Mouse (Mus musculus) macrophage (primary cell): ENCODE results near the gene Mecr. TPM values are rescaled to one million over a fixed set of nuclear protein-coding genes. Genes with fewer than 3 reads are reported as not detected.
"Not testable (repeated sequence)": the region's sequence is repeated elsewhere in the genome, so short reads cannot be mapped to it uniquely, and the experiment has no call there.

Experiments used
- H3K27ac ChIP-seq: fragments of 350-480 bp; formaldehyde crosslinking; 2 replicates; pipeline ENCODE4 v1.9.0; 2021
- H3K36me3 ChIP-seq: fragments of 350-480 bp; formaldehyde crosslinking; 2 replicates; pipeline ENCODE4 v1.9.0; 2021; ENCODE audit errors: inconsistent target
- H3K4me3 ChIP-seq: fragments of 350-480 bp; formaldehyde crosslinking; 2 replicates; pipeline ENCODE4 v1.9.0; 2021; ENCODE audit errors: inconsistent target
- H3K79me2 ChIP-seq: fragments of 350-480 bp; formaldehyde crosslinking; 2 replicates; pipeline ENCODE4 v1.9.0; 2021; ENCODE audit errors: inconsistent target
- WGBS: methylation state at CpG from one replicate; pipeline ENCODE4 v1.1.7; 2026; ENCODE audit warnings: inconsistent platforms; ENCODE audit not compliant: missing documents; 5-methylcytosine and 5-hydroxymethylcytosine counted together
- polyA plus RNA-seq: library from polyadenylated mRNA; stranded (reverse); fragments of 250-400 nt; gene quantifications from 3 replicates; pipeline ENCODE4 v1.2.4, GENCODE M21; 2018; ENCODE audit warnings: inconsistent platforms
- total RNA-seq, 78 experiments: library from RNA; depleted of rRNA; stranded (reverse); fragments of 250-400 nt; gene quantifications; 1 replicate in 9 of 78; 2 replicates in 24 of 78; 3 replicates in 43 of 78; 4 replicates in 2 of 78; pipeline ENCODE4 v1.2.4; 2018; ENCODE audit warnings: inconsistent platforms in 56 of 78

Mecr gene
- 100 to 1,000 TPM in 1 of 26 experiments, 10 to 100 TPM in 25; 36.8 to 104 (median 63.8) TPM for total RNA-seq (2018; cell fraction: chromatin; rRNA removed)
- 10 to 100 TPM; 10.4 to 18.8 (median 14.9) TPM for total RNA-seq (2018; cell fraction: cytosol; rRNA removed)
- total RNA-seq (2018; cell fraction: nucleus; rRNA removed), result 10 to 100 TPM; 15.8 to 66.3 (median 31.2) TPM
- 15.9 to 28.8 TPM (median 17.5 TPM) in 3 replicates for polyA plus RNA-seq

DNA sequence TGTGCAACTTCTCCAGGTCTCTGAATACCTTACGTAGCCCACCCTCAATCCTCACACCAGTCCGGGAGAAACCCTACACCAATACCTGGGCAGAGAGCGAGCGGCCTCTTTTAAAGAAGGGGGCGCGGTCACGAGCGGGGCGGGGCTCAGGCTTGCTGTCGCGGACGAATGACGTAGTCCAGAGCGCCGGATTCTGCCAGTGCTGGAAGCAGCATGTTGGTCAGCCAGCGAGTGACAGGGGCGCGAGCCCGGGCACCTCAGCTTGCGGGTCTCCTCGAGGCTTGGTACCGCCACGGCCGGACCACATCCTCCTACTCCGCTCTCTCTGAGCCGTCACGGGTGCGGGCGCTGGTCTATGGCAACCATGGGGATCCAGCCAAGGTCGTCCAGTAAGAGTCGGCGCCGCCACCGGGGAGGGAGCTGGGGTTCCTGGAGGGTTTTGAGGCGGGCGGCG, at the start of gene Mecr:
TSS of gene Mecr (plus strand) at position 181 of the 454 bp plus-strand sequence.
- H3K36me3 ChIP-seq, result no peaks in the 10 kb centered on the region
- H3K27ac ChIP-seq, result no peak within 1 kb of the TSS
- H3K4me3 ChIP-seq, result peak within 1 kb of the TSS; percentile 62
- peaks cover 15% of the 10 kb centered on the region; the same call in 1 of the 2 replicates for H3K79me2 ChIP-seq
- WGBS, result 0% methylated on average over 36 of the region's 37 CpGs

DNA sequence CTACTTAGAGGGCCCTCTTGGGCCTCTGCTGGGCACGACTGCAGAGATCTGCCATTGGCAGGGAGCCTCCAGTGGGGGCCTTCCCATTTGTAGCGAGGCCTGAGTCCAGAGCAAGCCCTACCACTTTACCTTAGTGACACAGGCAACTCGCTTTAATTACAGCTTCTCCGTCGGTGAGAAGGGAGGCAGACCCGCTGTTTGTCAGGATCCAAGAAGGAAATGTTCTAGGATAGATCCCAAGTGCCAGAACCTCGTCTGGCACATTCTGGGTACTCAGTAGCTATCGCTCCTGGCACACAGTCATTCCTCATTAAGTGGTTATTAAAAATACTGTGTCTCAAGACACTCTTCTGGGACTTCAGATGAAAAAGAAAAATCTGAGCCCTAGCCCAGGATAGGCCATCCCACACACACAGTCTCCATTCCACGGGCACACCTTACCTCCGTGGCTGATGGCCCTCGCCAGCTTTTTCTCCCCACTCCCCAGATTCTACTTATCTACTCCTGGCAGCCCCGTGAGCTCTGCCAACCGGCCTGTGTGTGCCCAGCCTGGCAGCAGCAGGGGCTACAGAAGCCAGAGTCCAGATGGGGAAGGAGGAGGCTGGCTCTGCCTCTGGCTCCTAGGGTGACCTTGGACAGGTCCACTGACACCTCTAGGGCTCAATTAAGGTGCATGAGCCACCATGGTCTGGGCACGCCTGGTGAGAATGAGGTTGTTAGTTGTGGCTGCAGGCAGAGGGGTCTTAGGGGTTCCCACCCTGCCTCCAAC, 46.8 kb upstream of the Mecr start:
- WGBS, result 83% methylated on average over 14 of the region's 14 CpGs
- Histone ChIP-seq H3K27ac (no peak overlapping the region), H3K79me2 (no peaks in the 10 kb centered on the region), H3K4me3 (no peak overlapping the region), H3K36me3 (no peaks in the 10 kb centered on the region)

- H3K27ac ChIP-seq, result no peak overlapping the region
- no peak overlapping the region for H3K4me3 ChIP-seq
- WGBS, result 93% methylated on average over 4 of the region's 7 CpGs
- no peaks in the 10 kb centered on the region for H3K36me3 ChIP-seq
- no peaks in the 10 kb centered on the region for H3K79me2 ChIP-seq
Measured at GRCm38 (mm10) chr4:131797483-131797882, 45.8 kb upstream of the Mecr start.

DNA sequence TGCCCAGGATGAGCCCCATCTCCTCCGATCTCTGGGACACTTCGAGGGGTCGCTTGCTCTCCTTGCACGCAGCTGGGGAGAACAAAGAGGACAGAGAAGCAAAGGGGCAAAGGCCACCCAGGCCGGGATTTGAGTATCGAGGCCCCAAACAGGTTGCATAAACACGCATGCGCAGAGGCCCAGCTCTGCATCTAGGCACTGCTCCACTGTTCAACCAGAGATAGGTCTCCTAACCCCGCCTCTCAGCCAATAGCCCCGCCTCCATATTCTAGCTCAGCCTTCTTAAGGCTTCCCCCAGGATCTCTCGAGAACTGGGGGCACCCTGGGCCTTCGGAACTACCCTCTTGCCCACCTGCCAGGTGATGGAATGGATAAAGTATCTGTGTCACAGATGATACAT, 45.4 kb upstream of the Mecr start:
- H3K27ac ChIP-seq, result no peak overlapping the region
- 88% methylated on average over 12 of the region's 12 CpGs for WGBS
- H3K4me3 ChIP-seq, result no peak overlapping the region
- no peaks in the 10 kb centered on the region for H3K79me2 ChIP-seq
- H3K36me3 ChIP-seq, result no peaks in the 10 kb centered on the region

- WGBS, result 100% methylated on average over 3 of the region's 4 CpGs
- Histone ChIP-seq H3K27ac (no peak overlapping the region), H3K36me3 (no peaks in the 10 kb centered on the region), H3K79me2 (no peaks in the 10 kb centered on the region), H3K4me3 (no peak overlapping the region)
Measured at GRCm38 (mm10) chr4:131798968-131799367, 44.3 kb upstream of the Mecr start.

- Histone ChIP-seq H3K36me3 (no peaks in the 10 kb centered on the region), H3K4me3 (no peak overlapping the region), H3K79me2 (no peaks in the 10 kb centered on the region), H3K27ac (no peak overlapping the region)
- whole genome bisulfite sequencing, result 88% methylated on average over 9 of the region's 9 CpGs
Measured at GRCm38 (mm10) chr4:131803846-131804245, 39.4 kb upstream of the Mecr start.

GRCm38 (mm10) chr4:131804732-131805131, 38.5 kb upstream of the Mecr start:
- not testable (repeated sequence) for H3K79me2 ChIP-seq, H3K4me3 ChIP-seq, H3K36me3 ChIP-seq, H3K27ac ChIP-seq
- WGBS, result 93% methylated on average over 4 of the region's 6 CpGs

DNA sequence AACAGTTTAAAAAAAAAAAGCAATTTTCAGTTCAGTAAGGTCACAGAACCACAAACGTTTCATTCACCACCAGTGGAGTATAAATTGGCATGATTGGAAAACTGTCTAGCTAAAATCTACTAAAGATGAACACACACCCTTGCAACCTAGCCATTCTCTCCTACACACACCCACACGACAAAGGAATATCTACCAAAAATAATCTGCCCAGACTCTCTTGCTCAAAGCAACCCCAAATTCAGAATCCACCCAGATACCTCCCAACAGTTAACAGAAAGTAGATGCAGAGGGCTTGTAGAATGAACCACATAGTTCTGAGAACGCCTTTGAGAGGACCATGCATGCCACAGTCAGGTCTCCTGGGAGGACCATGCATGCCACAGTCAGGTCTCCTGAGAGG, 38.0 kb upstream of the Mecr start:
- H3K4me3 ChIP-seq, result no peak overlapping the region
- 74% methylated on average over 3 of the region's 3 CpGs for WGBS

GRCm38 (mm10) chr4:131812458-131812857, 30.8 kb upstream of the Mecr start:
- H3K4me3 ChIP-seq, result no peak overlapping the region
- WGBS, result 95% methylated on average over 11 of the region's 11 CpGs
- no peaks in the 10 kb centered on the region for H3K36me3 ChIP-seq
- H3K79me2 ChIP-seq, result no peaks in the 10 kb centered on the region
- H3K27ac ChIP-seq, result no peak overlapping the region

More for the DNA sequence above, 38.0 kb upstream of the Mecr start:
- Histone ChIP-seq H3K27ac (no peak overlapping the region), H3K79me2 (no peaks in the 10 kb centered on the region), H3K36me3 (no peaks in the 10 kb centered on the region)

DNA sequence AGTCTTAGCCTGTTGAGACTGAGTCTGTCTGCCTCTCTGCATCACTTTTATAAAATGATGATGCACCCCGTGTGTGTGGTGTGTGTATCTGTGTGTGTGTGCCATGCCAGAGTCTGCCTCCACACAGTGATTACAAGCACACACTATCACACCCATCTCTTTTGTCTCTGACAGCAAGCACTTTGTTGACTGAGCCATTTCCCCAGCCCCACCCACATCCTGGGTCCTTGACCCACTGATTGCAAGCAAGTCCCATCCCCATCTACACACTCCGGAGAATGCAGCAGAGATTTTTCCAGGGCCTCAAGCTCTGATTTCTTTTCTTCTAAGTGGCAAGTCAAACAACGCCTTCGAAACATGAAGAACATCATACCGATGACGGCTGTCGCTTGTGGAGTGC, 29.5 kb upstream of the Mecr start:
- WGBS, result 97% methylated on average over 7 of the region's 7 CpGs
- no peak overlapping the region for H3K27ac ChIP-seq
- no peaks in the 10 kb centered on the region for H3K79me2 ChIP-seq
- no peaks in the 10 kb centered on the region for H3K36me3 ChIP-seq
- no peak overlapping the region for H3K4me3 ChIP-seq

- Histone ChIP-seq H3K4me3 (no peak overlapping the region), H3K36me3 (no peaks in the 10 kb centered on the region), H3K79me2 (no peaks in the 10 kb centered on the region), H3K27ac (no peak overlapping the region)
- 90% methylated on average over 10 of the region's 10 CpGs for WGBS
Measured at GRCm38 (mm10) chr4:131814869-131815268, 28.4 kb upstream of the Mecr start.

DNA sequence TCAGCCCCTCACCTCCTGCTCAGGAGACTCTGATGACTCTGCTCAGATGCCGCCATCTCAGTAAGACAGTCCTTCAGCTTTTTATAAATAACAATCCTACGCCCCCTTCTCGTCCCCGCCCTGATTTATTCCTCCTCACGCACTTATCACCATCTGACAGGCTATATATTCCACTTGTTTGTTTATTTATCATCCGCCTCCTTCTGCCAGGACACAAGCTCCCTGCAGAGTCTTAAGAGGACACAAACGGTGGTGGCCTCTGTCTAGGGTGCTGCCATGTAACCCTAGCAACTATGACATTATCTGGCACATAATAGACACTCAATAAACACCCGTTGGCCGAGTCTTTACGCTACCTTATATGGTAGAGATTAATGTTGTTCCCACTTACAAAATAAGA, 27.5 kb upstream of the Mecr start:
- no peak overlapping the region for H3K4me3 ChIP-seq
- H3K27ac ChIP-seq, result no peak overlapping the region
- 80% methylated on average over 10 of the region's 10 CpGs for WGBS
- no peaks in the 10 kb centered on the region for H3K36me3 ChIP-seq
- no peaks in the 10 kb centered on the region for H3K79me2 ChIP-seq

GRCm38 (mm10) chr4:131818926-131819325, 24.3 kb upstream of the Mecr start:
- Histone ChIP-seq H3K4me3 (no peak overlapping the region), H3K27ac (no peak overlapping the region), H3K36me3 (no peaks in the 10 kb centered on the region), H3K79me2 (no peaks in the 10 kb centered on the region)
- WGBS, result 91% methylated on average over 23 of the region's 23 CpGs

- 88% methylated on average over 16 of the region's 16 CpGs for whole genome bisulfite sequencing
- H3K79me2 ChIP-seq, result no peaks in the 10 kb centered on the region
- H3K36me3 ChIP-seq, result no peaks in the 10 kb centered on the region
- H3K4me3 ChIP-seq, result no peak overlapping the region
- H3K27ac ChIP-seq, result no peak overlapping the region
Measured at GRCm38 (mm10) chr4:131821161-131821731, 22.0 kb upstream of the Mecr start.

GRCm38 (mm10) chr4:131822583-131822982, 20.7 kb upstream of the Mecr start:
- H3K36me3 ChIP-seq, result no peaks in the 10 kb centered on the region
- H3K4me3 ChIP-seq, result no peak overlapping the region
- 97% methylated on average over 3 of the region's 3 CpGs for WGBS
- no peaks in the 10 kb centered on the region for H3K79me2 ChIP-seq
- no peak overlapping the region for H3K27ac ChIP-seq
